Mouse (Mus musculus) kidney, postnatal 25 days (tissue): Measurements from ENCODE around the gene Tjp3.
"Not testable (repeated sequence)": the region's sequence is repeated elsewhere in the genome, so short reads cannot be mapped to it uniquely, and the experiment has no call there.

Experiments used
- DNase-seq, 2 experiments: peaks; one replicate each; pipeline ENCODE4 v3.0.0; 2021; ENCODE audit warnings: mixed read lengths in 2 of 2

The Tjp3 gene

DNA sequence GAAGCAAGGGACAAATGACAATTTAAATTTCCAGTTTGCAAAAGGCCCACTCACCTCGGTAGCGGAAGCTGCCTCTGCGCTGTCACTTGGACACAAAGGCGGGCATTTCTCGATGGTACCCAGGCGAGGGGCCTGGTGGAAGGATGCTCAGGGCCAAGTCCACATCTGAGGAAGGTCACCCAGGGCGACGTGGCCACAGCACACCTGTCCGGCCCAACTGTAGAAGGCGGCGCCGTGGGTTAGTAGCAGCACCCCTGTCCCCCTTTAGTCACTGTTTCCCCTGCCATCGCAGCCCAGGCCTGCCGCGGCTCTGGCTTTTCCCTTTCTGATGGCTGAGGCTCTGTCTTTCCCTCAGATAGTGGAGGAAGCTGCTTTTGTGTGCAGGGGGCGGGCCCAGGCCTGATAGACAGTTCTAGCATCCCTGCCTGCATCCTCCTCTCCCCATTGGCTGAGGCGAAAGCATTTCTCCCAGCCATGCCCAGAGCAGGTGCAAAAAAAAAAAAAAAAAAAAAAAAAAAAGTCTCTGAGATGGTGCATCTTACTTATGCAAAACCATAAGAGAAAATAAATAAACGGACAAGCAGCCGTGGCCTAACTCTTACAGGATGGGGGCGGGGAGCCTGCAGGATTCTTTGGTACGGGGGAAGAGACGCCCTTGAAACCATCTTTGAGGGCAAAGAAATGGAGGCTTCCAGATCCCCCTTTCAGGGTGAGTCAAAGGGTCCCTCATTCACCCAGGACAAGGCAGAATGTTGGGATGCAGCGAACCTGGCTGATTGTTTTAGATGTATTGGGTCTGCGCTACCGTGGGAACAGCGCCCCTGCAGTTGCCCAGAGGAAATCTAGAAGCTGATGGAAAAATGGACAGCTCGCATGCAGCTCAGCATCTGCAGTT, 60.7 kb downstream of the Tjp3 start, which contains the start of gene Atcay:
TSS of gene Atcay (minus strand) at position 396 of the 895 bp plus-strand sequence.
- DNase-seq, result peak in 1 of 2 experiments; percentile 17

DNA sequence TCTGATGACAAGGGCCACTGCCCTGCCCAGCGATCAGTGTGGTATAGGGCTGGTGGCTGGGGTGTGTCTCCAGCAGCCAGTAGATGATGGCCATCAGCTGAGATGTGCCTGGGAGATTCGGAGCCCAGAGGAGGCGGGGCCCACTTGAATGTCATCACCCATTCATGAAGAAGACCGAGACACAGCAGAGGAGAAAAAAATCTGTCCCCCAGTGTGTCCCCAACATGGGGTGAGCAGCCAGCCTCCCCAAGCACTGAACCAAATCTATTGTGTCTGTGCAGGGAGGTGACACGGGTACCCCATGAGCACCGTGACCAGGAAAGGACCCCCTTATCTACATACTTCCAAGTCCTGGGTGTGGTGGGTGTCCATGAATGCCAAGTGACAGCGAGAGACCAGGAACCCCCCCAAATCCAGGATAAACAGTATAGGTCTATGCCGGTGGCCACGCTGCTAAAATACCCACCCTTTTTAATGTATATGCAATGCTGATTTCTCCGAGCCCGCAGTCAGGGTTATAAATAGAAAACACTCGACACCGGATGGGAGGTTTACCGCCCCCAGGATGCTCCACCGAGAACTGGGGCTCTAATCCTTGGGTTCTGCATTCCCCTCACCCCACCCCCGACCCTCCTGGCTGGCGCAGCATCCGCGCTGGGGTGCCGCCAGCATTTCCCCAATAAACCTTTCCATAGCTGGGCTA, 61.5 kb downstream of the Tjp3 start:
- DNase-seq, result no peak

DNA sequence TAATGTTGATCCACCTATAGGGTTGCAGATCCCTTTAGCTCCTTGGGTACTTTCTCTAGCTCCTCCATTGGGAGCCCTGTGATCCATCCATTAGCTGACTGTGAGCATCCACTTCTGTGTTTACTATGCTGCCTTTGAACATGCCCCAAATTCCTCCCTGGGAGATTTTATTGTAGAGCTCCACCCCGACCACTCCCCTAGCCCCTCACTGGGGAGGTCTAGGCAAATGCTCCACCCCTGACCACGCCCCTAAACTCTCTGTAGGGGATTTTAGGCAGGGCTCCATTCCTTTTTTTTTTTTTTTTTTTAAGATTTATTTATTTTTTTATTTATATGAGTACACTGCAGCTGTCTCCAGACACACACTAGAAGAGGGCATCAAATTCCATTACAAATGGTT, 67.7 kb downstream of the Tjp3 start:
- DNase-seq, result not testable (repeated sequence)
